Mouse (Mus musculus) brain, embryonic 14.5 days (tissue): ENCODE data around the gene Abhd5.

Experiments used
- CTCF ChIP-seq: fragments of 200-500 bp; IDR thresholded peaks from 2 replicates; pipeline ENCODE4 v1.5.1; 2012; ENCODE audit warnings: inconsistent platforms, mild to moderate bottlenecking, moderate library complexity, borderline replicate concordance; ENCODE audit not compliant: insufficient read depth, insufficient read length; ENCODE audit errors: extremely low read depth
- POLR2A ChIP-seq: fragments of 200-500 bp; IDR thresholded peaks from 2 replicates; pipeline ENCODE4 v1.6.1; 2012; ENCODE audit warnings: mild to moderate bottlenecking, inconsistent platforms, borderline replicate concordance; ENCODE audit not compliant: poor library complexity, insufficient read depth, insufficient read length, severe bottlenecking; ENCODE audit errors: extremely low read depth

GRCm38 (mm10) chr9:122420195-122420756 is 68.9 kb downstream of the Abhd5 start:
- TF ChIP-seq CTCF = no peak
- TF ChIP-seq POLR2A = no peak
